Mouse (Mus musculus): ENCODE data around the gene Gm6370. TPM values are rescaled to one million over a fixed set of nuclear protein-coding genes. Genes with fewer than 3 reads are reported as not detected.

Gene Gm6370
- polyA plus RNA-seq, 1 experiment from 2014 or later, result not detected

Other genes with a start within 250 kb of the Gm6370 start
- gene Wasf3, start 106.4 kb upstream of the Gm6370 start, polyA plus RNA-seq (2014; fragmentation: Nextera tagmentation; extraction: Ambion mirVana), result 2.3 and 2.7 TPM in 2 replicates
- not detected in 2 replicates for gene Gm6408, start 9.4 kb upstream of the Gm6370 start, polyA plus RNA-seq (2014; fragmentation: Nextera tagmentation; extraction: Ambion mirVana)
- gene 4930449I24Rik, start 11.0 kb downstream of the Gm6370 start, polyA plus RNA-seq (2014; fragmentation: Nextera tagmentation; extraction: Ambion mirVana), result not detected in 2 replicates
- not detected in 2 replicates for gene Gm3402, start 22.8 kb downstream of the Gm6370 start, polyA plus RNA-seq (2014; fragmentation: Nextera tagmentation; extraction: Ambion mirVana)
- gene Gm3404, start 34.4 kb downstream of the Gm6370 start, polyA plus RNA-seq (2014; fragmentation: Nextera tagmentation; extraction: Ambion mirVana), result not detected in 2 replicates
- not detected in 2 replicates for gene Gm3409, start 46.3 kb downstream of the Gm6370 start, polyA plus RNA-seq (2014; fragmentation: Nextera tagmentation; extraction: Ambion mirVana)
- not detected in 2 replicates for gene Gm3415, start 64.8 kb downstream of the Gm6370 start, polyA plus RNA-seq (2014; fragmentation: Nextera tagmentation; extraction: Ambion mirVana)
- gene Gpr12, start 93.9 kb downstream of the Gm6370 start, polyA plus RNA-seq (2014; fragmentation: Nextera tagmentation; extraction: Ambion mirVana), result 0.23 and 0.51 TPM in 2 replicates